Mouse (Mus musculus) B cell, adult 2 months (primary cell): Measurements from ENCODE around the gene Gm20479.

ENCODE experiments used
- DNase-seq, 2 experiments: peaks; one replicate each; pipeline ENCODE4 v3.0.0; 2022

Gm20479 gene

GRCm38 (mm10) chr7:27333316-27333941 lies 23.8 kb downstream of the Gm20479 start:
- no peak for DNase-seq

- peak; percentile 97 to 98 for DNase-seq
Measured at GRCm38 (mm10) chr7:27332353-27333199, 24.6 kb downstream of the Gm20479 start.

GRCm38 (mm10) chr7:27331854-27332253 lies 25.4 kb downstream of the Gm20479 start:
- no peak for DNase-seq

GRCm38 (mm10) chr7:27331541-27331851 lies 25.7 kb downstream of the Gm20479 start:
- DNase-seq, result peak in 1 of 2 experiments; percentile 47

DNA sequence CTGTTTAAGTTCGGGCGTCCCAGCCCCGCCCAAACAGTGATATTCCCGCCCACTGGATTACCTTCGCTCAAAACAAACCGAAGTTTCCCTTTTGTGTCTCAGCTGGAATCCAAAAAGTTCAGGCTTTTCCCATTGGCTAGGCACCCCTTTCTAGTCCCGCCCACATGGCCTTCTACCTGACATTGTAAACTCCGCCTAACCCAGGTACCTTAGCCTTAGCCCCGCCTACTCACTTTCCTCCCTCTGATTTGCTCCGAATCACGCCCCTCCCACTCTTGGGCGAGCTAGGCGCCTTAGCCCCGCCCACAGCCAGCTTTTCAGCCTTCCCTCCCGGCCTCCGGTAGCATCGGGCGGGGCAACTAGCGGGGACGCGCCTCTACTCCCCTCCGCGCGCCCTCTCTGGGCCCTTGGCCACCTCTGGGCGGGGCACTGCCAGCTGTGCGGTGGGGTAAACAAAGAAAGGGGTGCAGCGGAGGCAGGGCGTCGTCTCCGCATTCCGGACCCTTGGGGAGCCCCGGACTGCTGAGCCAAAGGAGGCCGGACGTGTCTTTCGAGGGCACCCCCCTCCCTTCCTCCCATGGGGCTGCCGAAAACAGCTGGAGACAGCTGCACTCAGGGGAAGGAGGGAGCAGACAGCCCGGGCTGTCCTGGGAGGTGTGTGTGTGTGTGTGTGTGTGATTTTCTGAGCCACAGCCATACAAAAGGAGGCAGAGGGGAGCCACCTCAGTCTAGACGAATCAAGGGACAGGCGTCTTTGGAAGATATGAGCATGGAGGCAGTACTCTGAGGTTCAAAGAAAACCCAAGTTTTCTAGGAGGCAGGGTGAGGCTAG lies 26.3 kb downstream of the Gm20479 start:
- DNase-seq, result peak; percentile 88 to 90

GRCm38 (mm10) chr7:27329981-27330380 lies 27.2 kb downstream of the Gm20479 start:
- DNase-seq, result no peak

GRCm38 (mm10) chr7:27329326-27329947 lies 27.8 kb downstream of the Gm20479 start:
- peak; percentile 96 for DNase-seq

DNA sequence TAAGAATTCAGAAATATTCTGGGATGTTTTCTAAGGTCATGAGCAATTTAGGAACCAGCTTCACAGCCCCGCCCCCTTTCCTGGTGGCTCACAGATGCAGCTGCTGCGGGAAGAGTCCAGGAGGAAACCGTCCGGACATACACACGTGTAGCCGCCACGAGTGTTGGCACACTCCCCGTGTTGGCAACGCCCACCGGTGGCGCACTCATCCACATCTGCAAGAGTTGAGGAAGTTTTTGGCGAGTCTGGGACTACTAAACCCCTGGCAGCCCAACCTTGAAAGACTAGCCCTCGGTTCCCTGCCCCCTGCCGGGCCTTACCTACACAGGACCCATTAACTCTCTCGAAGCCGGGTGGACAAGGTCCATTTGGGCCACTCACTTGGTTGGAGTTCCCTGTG lies 28.6 kb downstream of the Gm20479 start:
- no peak for DNase-seq

- DNase-seq, result no peak
Measured at GRCm38 (mm10) chr7:27328161-27328560, 29.1 kb downstream of the Gm20479 start.

DNA sequence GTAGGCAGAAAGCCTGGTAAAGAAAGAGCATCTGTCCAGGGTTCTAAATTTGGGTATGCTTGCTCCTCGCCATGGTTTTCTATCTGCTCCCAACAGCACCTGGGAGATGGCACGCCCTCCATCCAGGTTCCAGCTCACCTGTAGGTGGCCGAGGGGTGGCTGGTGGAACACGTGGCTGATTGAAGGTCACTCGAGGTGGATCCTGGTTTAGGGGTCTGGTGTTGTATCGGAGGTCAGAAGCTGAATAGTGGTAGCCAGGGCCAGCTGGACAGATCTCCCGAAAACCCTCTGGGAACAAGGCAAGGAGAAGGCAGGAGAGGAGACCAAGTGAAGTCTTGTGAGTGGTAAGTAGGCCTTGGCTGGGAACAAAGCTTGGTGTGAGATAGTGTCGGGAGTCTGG lies 29.7 kb downstream of the Gm20479 start:
- DNase-seq, result no peak

DNA sequence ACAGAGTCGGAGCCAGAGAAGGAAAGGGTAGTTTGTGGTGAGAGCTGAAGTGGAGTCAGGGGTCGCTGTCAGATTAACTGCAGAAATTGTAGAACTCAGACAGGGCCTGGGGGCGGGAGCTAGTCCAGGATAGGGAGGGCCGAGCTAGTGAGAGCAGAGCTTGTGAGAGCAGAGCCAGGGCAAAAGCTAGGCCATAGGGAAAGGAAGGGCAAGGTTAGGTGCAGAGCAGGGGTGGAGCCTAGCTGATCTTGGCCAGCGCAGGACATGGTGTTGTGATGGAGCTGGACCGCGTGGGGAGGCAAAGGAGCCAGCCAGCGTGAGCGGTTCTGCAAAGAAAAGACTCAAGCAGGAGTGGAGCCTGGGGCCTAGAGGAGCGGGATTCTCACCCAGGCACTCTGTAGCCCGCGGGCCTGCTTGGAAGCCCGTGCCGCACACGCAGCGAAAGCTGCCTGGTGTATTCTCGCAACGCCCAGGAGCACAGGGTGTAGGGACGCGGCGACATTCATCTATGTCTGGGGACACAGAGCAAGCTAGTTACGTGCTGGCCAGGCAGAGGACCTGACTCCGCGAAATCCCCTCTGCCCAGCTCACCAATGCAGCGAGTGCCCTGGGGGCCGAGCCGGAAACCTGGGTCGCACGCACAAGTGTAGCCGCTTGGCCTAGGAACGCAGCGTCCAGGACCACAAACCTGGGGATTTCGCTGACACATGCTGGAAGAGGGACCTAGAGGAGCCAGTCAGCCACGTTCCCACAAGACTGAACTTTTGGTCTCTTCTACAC lies 30.9 kb downstream of the Gm20479 start:
- no peak for DNase-seq

DNA sequence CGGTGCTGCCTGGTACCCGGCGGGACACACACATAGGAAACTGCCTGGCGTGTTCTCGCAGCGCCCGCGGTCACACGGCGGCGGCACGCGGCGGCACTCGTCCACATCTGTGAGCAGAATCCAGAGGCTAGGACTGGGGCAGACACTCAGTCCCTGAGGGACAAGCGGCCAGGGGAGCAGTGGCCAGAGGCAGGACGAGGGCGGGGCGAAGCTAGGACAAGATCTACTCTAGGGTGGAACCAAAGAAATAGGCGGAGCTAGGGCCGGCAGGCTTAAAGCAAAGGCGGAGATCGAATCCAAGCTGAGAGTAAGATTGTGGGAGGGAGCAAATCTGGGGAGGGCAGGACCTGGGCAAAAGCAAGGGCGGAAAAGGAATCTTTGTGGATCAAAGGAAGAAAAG lies 31.5 kb downstream of the Gm20479 start:
- DNase-seq, result no peak

GRCm38 (mm10) chr7:27324928-27325327 lies 32.3 kb downstream of the Gm20479 start:
- DNase-seq, result no peak

DNA sequence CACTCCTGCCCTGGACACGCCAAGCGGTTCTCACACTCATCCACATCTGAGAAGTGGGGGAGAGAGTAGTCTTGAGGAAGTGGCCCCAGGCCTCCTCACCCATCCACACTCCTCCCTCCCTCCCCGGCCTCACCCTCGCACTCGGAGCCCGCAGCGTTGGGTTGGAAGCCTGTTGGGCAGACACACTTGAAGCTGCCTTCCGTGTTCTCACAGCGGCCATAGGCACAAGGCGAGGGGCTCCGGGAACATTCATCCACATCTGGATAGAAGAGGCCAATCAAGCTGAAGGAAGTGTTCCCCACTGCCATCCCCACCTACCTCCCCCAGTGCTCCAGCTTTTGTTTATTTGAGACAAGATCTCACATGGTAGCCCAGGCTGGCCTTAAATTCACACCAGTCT lies 33.1 kb downstream of the Gm20479 start:
- DNase-seq, result no peak

GRCm38 (mm10) chr7:27323001-27323400 lies 34.2 kb downstream of the Gm20479 start:
- no peak for DNase-seq

- DNase-seq, result no peak
Measured at GRCm38 (mm10) chr7:27322291-27322690, 34.9 kb downstream of the Gm20479 start.

DNA sequence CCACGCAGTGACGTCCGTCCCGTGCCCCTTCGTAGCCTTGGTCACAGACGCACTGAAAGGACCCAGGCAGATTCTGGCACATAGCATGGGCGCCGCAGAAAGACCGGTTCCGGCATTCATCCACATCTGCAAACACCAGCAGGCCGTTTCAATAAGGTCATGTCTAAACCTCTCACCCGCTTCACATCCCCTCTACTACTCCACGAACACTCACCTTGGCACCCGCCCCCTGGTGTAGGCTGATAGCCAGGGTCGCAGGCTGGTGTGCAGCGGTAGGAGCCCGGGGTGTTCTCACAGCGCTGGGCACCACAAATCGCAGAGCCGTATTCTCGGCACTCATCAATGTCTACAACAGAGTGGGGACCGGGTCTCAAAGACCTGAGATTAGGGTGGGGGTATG lies 37.8 kb downstream of the Gm20479 start:
- DNase-seq, result no peak

DNA sequence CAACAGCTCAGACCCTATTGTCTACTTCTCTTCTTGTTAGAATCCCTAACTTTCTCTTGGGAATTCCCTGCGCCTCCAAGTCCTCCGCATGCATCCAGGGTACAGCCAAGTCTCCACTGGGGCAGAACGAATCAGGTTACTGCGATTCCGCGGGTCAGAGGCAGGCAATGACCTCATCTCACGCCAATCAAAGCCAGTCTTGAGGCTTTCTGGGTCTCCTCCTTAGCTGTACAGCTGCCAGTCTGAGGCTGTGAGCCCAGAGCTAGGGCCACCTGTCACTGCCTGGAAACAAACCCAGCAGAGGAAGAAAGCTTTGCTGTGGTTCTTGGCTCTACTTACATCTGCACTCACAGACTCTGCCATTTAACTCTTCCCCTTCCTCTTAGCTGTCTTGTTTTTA lies 41.3 kb downstream of the Gm20479 start:
- DNase-seq, result no peak

DNA sequence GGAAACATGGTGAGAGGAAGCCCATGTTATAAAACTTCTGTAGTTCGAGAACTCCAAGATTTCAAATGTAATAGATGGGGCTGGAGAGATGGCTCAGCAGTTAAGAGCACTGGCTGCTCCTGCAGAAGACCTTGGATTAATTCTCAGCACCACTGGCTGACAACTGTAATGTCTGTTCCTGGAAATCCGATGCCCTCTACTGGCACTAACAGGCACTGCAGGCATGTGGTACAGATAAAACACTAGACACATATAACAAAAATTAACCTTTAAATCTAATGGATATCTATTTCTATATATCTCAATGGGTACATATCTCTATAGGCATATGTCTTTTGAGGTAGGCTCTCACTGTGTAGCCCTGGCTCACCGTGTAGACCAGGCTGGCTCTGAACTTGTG lies 42.8 kb downstream of the Gm20479 start:
- no peak for DNase-seq

- no peak for DNase-seq
Measured at GRCm38 (mm10) chr7:27311651-27312284, 45.5 kb downstream of the Gm20479 start.

DNA sequence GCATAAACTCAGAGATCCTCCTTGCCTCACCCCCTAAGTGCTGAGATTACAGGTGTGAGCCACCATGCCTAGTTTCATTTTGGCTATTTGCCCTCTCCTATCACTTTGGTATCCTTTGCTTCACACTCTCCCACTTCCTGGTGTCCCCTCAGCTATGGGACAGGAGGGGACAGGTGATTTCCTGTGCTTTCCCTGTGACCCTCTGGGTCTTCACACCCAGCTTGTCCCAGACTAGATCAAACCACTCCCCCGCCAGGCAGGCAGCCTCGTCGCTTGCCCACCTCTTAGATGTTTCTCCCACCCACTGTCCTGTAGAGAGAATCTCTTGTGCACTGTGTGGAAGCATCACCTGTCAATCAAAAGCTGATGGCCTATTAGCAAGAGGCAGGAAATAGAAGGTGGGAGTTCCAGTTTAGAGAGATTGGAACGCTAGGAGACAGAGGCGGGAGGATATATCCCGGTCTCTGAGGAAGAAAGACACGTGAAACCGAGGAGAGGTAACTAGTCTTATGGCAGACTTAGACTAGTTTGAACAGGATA lies 46.2 kb downstream of the Gm20479 start:
- DNase-seq, result no peak

GRCm38 (mm10) chr7:27310306-27310705 lies 46.9 kb downstream of the Gm20479 start:
- no peak for DNase-seq
